Mouse (Mus musculus): ENCODE results near the gene Lhpp.

Lhpp gene

GRCm38 (mm10) chr7:132599071-132599975, 11.1 kb upstream of the Lhpp start, which contains the start of gene Nkx1-2:
Gene Nkx1-2 (minus strand): TSS chr7:132599637.
- no peak for DNase-seq

- no peak for DNase-seq
These were observed 10.4 kb upstream of the Lhpp start for GRCm38 (mm10) chr7:132600026-132600425.

GRCm38 (mm10) chr7:132600926-132601325, 9.5 kb upstream of the Lhpp start:
- no peak for DNase-seq

GRCm38 (mm10) chr7:132604720-132605119, 5.7 kb upstream of the Lhpp start:
- DNase-seq: no peak

- DNase-seq: no peak
These were observed 4.7 kb upstream of the Lhpp start for GRCm38 (mm10) chr7:132605689-132606088.

- no peak for DNase-seq
These were observed 2.0 kb upstream of the Lhpp start for GRCm38 (mm10) chr7:132608316-132609020.

GRCm38 (mm10) chr7:132611530-132611929, 1.1 kb downstream of the Lhpp start:
- DNase-seq: no peak

- no peak for DNase-seq
These were observed 4.9 kb downstream of the Lhpp start for GRCm38 (mm10) chr7:132615346-132615745.

GRCm38 (mm10) chr7:132616391-132616790, 6.0 kb downstream of the Lhpp start:
- DNase-seq: no peak

- DNase-seq: no peak
These were observed 6.7 kb downstream of the Lhpp start for GRCm38 (mm10) chr7:132617021-132617564.

- no peak for DNase-seq
These were observed 9.1 kb downstream of the Lhpp start for GRCm38 (mm10) chr7:132619549-132619948.

GRCm38 (mm10) chr7:132619975-132620918, 9.8 kb downstream of the Lhpp start:
- DNase-seq: no peak

- DNase-seq: no peak
These were observed 13.7 kb downstream of the Lhpp start for GRCm38 (mm10) chr7:132624161-132624560.

- no peak for DNase-seq
These were observed 15.7 kb downstream of the Lhpp start for GRCm38 (mm10) chr7:132626174-132626573.

- DNase-seq: no peak
These were observed 17.0 kb downstream of the Lhpp start for GRCm38 (mm10) chr7:132627448-132627847.

- no peak for DNase-seq
These were observed 20.9 kb downstream of the Lhpp start for GRCm38 (mm10) chr7:132631313-132631712.

GRCm38 (mm10) chr7:132637292-132637691, 26.9 kb downstream of the Lhpp start:
- DNase-seq: no peak

GRCm38 (mm10) chr7:132638446-132639087, 28.1 kb downstream of the Lhpp start:
- DNase-seq: no peak

- DNase-seq: no peak
These were observed 30.5 kb downstream of the Lhpp start for GRCm38 (mm10) chr7:132640946-132641345.

- no peak for DNase-seq
These were observed 31.2 kb downstream of the Lhpp start for GRCm38 (mm10) chr7:132641606-132642005.

GRCm38 (mm10) chr7:132644605-132645279, 34.3 kb downstream of the Lhpp start:
- no peak for DNase-seq
